Mouse (Mus musculus): ENCODE results near the gene Bicd1. TPM values are rescaled to one million over a fixed set of nuclear protein-coding genes. Genes with fewer than 3 reads are reported as not detected.
"Not testable (repeated sequence)": the region's sequence is repeated elsewhere in the genome, so short reads cannot be mapped to it uniquely, and the experiment has no call there.

Bicd1 gene
- polyA plus RNA-seq (2014; fragmentation: Nextera tagmentation; extraction: Ambion mirVana), result 8.3 and 10.2 TPM in 2 replicates

DNA sequence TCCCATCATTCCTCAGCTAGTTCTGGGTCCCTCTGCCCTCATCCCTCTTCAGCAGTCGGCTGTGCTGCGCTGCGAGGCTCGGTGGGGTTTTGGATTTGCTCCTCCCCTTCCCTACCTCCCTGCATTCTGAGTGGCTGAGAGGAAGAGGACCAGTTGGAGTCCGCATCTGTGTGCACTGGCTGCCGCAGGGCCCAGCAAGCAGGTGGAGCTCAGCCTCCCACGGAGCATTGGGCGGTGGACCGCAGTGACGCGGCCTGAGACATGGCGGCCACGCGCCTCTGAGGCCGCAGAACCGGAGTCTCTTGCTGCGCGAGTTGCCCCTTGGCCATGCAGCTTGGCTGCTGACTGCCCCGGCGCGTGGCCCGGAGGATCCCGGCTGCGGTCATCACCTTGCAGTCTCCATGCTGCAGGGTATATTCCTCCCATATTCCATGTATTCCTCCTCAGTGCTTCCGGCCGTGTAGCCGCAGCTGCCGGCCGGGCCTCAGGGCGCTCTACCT, at the start of gene Bicd1:
Gene Bicd1, plus strand, starts transcription at position 54 of the 500 bp plus-strand sequence.
- 0 out of 2 replicates have a peak, but pooled peaks cover 5% of the 10 kb centered on the region for H3K4me1 ChIP-seq (ENCODE audit: control insufficient read depth, insufficient read depth, low read length)
- H3K9me3 ChIP-seq (ENCODE audit: control insufficient read depth, low read length), result no peaks in the 10 kb centered on the region
- peak within 1 kb of the TSS; percentile 75 for H3K9ac ChIP-seq (ENCODE audit: low read depth, low read length)
- H3K27ac ChIP-seq (ENCODE audit: low read depth, low read length), result peak within 1 kb of the TSS; percentile 67; the same call in 1 of the 2 replicates
- no peaks in the 10 kb centered on the region for H3K36me3 ChIP-seq (ENCODE audit: control insufficient read depth, insufficient read depth, low read length)
- whole genome bisulfite sequencing, result under 1% methylated on average over 30 of the region's 30 CpGs
- ATAC-seq (ENCODE audit: low FRiP score, low TSS enrichment), result peak; percentile 100
- H3K4me2 ChIP-seq (replicated peaks; ENCODE audit: low read depth, low read length), result peak within 1 kb of the TSS; percentile 82
- peak within 1 kb of the TSS; percentile 65 for H3K4me3 ChIP-seq (ENCODE audit: low read length)
- no peaks in the 10 kb centered on the region for H3K27me3 ChIP-seq (ENCODE audit: control insufficient read depth, insufficient read depth, low read length)

- not testable (repeated sequence) for ATAC-seq (ENCODE audit: low FRiP score, low TSS enrichment); H3K27me3 ChIP-seq (ENCODE audit: control insufficient read depth, insufficient read depth, low read length); H3K9me3 ChIP-seq (ENCODE audit: control insufficient read depth, low read length); H3K27ac ChIP-seq (ENCODE audit: low read depth, low read length); H3K36me3 ChIP-seq (ENCODE audit: control insufficient read depth, insufficient read depth, low read length); H3K4me3 ChIP-seq (ENCODE audit: low read length); H3K4me2 ChIP-seq (replicated peaks; ENCODE audit: low read depth, low read length); H3K4me1 ChIP-seq (ENCODE audit: control insufficient read depth, insufficient read depth, low read length); H3K9ac ChIP-seq (ENCODE audit: low read depth, low read length)
- 93% methylated on average over 18 of the region's 20 CpGs for WGBS
Observed at GRCm38 (mm10) chr6:149362533-149362932, 46.2 kb upstream of the Bicd1 start.

GRCm38 (mm10) chr6:149365975-149366374, 42.7 kb upstream of the Bicd1 start:
- not testable (repeated sequence) for H3K4me2 ChIP-seq (replicated peaks; ENCODE audit: low read depth, low read length); H3K9me3 ChIP-seq (ENCODE audit: control insufficient read depth, low read length); H3K27me3 ChIP-seq (ENCODE audit: control insufficient read depth, insufficient read depth, low read length); H3K4me1 ChIP-seq (ENCODE audit: control insufficient read depth, insufficient read depth, low read length); H3K36me3 ChIP-seq (ENCODE audit: control insufficient read depth, insufficient read depth, low read length); H3K9ac ChIP-seq (ENCODE audit: low read depth, low read length); H3K4me3 ChIP-seq (ENCODE audit: low read length); H3K27ac ChIP-seq (ENCODE audit: low read depth, low read length)
- ATAC-seq (ENCODE audit: low FRiP score, low TSS enrichment), result peak; percentile 26; the same call in 1 of the 2 replicates
- 66% methylated on average over 2 of the region's 2 CpGs for WGBS

- H3K4me1 ChIP-seq (ENCODE audit: control insufficient read depth, insufficient read depth, low read length), result no peaks in the 10 kb centered on the region
- WGBS, result 78% methylated on average over 2 of the region's 2 CpGs
- no peak for ATAC-seq (ENCODE audit: low FRiP score, low TSS enrichment)
Observed at GRCm38 (mm10) chr6:149366403-149366802, 42.3 kb upstream of the Bicd1 start.

GRCm38 (mm10) chr6:149374986-149375457, 33.7 kb upstream of the Bicd1 start:
- no peak overlapping the region for H3K9ac ChIP-seq (ENCODE audit: low read depth, low read length)
- no peaks in the 10 kb centered on the region for H3K27me3 ChIP-seq (ENCODE audit: control insufficient read depth, insufficient read depth, low read length)
- peak; percentile 62; the same call in 1 of the 2 replicates for ATAC-seq (ENCODE audit: low FRiP score, low TSS enrichment)
- H3K4me1 ChIP-seq (ENCODE audit: control insufficient read depth, insufficient read depth, low read length), result no peaks in the 10 kb centered on the region
- no peak overlapping the region for H3K27ac ChIP-seq (ENCODE audit: low read depth, low read length)
- H3K36me3 ChIP-seq (ENCODE audit: control insufficient read depth, insufficient read depth, low read length), result no peaks in the 10 kb centered on the region
- no peak overlapping the region for H3K4me2 ChIP-seq (replicated peaks; ENCODE audit: low read depth, low read length)
- no peak overlapping the region for H3K4me3 ChIP-seq (ENCODE audit: low read length)
- 47% methylated on average over 2 of the region's 2 CpGs for WGBS
- no peaks in the 10 kb centered on the region for H3K9me3 ChIP-seq (ENCODE audit: control insufficient read depth, low read length)

More at GRCm38 (mm10) chr6:149366403-149366802, 42.3 kb upstream of the Bicd1 start:
- Histone ChIP-seq H3K9me3 (ENCODE audit: control insufficient read depth, low read length) (peaks cover 1% of the 10 kb centered on the region; the same call in 1 of the 2 replicates), H3K9ac (ENCODE audit: low read depth, low read length) (no peak overlapping the region), H3K36me3 (ENCODE audit: control insufficient read depth, insufficient read depth, low read length) (no peaks in the 10 kb centered on the region), H3K27ac (ENCODE audit: low read depth, low read length) (no peak overlapping the region), H3K4me2 (replicated peaks; ENCODE audit: low read depth, low read length) (no peak overlapping the region), H3K4me3 (ENCODE audit: low read length) (no peak overlapping the region), H3K27me3 (ENCODE audit: control insufficient read depth, insufficient read depth, low read length) (no peaks in the 10 kb centered on the region)

GRCm38 (mm10) chr6:149383531-149383930, 25.2 kb upstream of the Bicd1 start:
- no peak overlapping the region for H3K4me2 ChIP-seq (replicated peaks; ENCODE audit: low read depth, low read length)
- no peak for ATAC-seq (ENCODE audit: low FRiP score, low TSS enrichment)
- no peaks in the 10 kb centered on the region for H3K27me3 ChIP-seq (ENCODE audit: control insufficient read depth, insufficient read depth, low read length)
- H3K4me3 ChIP-seq (ENCODE audit: low read length), result no peak overlapping the region
- H3K36me3 ChIP-seq (ENCODE audit: control insufficient read depth, insufficient read depth, low read length), result no peaks in the 10 kb centered on the region
- H3K9ac ChIP-seq (ENCODE audit: low read depth, low read length), result no peak overlapping the region
- WGBS, result 83% methylated on average over 2 of the region's 2 CpGs
- H3K27ac ChIP-seq (ENCODE audit: low read depth, low read length), result no peak overlapping the region
- no peaks in the 10 kb centered on the region; the same call in 1 of the 2 replicates for H3K4me1 ChIP-seq (ENCODE audit: control insufficient read depth, insufficient read depth, low read length)
- no peaks in the 10 kb centered on the region for H3K9me3 ChIP-seq (ENCODE audit: control insufficient read depth, low read length)

DNA sequence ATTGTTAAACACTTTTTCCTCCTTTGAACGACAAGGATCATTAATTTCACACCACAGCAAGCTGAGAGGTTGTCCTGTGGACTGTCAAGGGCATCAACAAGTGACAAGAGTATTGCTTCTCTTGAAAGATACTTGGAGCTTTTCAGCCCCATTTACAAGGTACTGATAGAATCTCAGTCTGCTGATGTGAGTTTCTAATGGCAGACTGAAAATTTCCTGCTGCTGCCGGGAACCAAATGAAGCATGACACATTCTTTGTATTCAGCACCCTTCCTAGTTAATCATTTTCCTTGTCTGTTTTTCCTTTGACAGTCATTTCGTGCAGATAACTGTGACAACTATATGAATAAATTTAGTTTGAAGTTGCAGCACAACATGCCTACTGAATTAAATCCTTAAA, 22.3 kb upstream of the Bicd1 start:
- Histone ChIP-seq H3K4me3 (ENCODE audit: low read length) (no peak overlapping the region), H3K9me3 (ENCODE audit: control insufficient read depth, low read length) (no peaks in the 10 kb centered on the region), H3K27me3 (ENCODE audit: control insufficient read depth, insufficient read depth, low read length) (no peaks in the 10 kb centered on the region), H3K9ac (ENCODE audit: low read depth, low read length) (no peak overlapping the region), H3K4me1 (ENCODE audit: control insufficient read depth, insufficient read depth, low read length) (no peaks in the 10 kb centered on the region; the same call in 1 of the 2 replicates), H3K4me2 (replicated peaks; ENCODE audit: low read depth, low read length) (no peak overlapping the region), H3K36me3 (ENCODE audit: control insufficient read depth, insufficient read depth, low read length) (no peaks in the 10 kb centered on the region), H3K27ac (ENCODE audit: low read depth, low read length) (no peak overlapping the region)
- ATAC-seq (ENCODE audit: low FRiP score, low TSS enrichment), result peak; percentile 75; the same call in 1 of the 2 replicates
- WGBS, result 8% methylated on average over 3 of the region's 3 CpGs

DNA sequence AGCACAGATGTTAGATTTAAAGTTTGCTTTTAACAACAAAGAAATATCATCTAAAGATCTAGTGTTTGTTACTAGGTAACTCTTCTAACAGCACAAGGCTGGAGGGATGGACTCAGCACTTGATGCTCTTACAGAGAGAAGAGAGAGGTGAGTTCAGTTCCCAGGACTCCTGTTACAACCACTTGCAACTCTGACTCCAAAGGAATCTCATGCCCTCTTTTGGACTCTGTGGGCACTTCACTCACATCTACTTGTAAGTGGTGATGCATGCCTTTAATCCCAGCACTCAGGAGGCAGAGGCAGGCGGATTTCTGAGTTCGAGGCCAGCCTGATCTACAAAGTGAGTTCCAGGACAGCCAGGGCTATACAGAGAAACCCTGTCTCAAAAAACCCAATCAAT, 19.1 kb upstream of the Bicd1 start:
- 84% methylated on average over 2 of the region's 2 CpGs for WGBS
- not testable (repeated sequence) for ATAC-seq (ENCODE audit: low FRiP score, low TSS enrichment); H3K27me3 ChIP-seq (ENCODE audit: control insufficient read depth, insufficient read depth, low read length)

GRCm38 (mm10) chr6:149399396-149399795, 9.3 kb upstream of the Bicd1 start:
- no peak for ATAC-seq (ENCODE audit: low FRiP score, low TSS enrichment)
- Histone ChIP-seq H3K36me3 (ENCODE audit: control insufficient read depth, insufficient read depth, low read length) (no peaks in the 10 kb centered on the region), H3K27ac (ENCODE audit: low read depth, low read length) (no peak overlapping the region), H3K27me3 (ENCODE audit: control insufficient read depth, insufficient read depth, low read length) (no peaks in the 10 kb centered on the region), H3K9me3 (ENCODE audit: control insufficient read depth, low read length) (no peaks in the 10 kb centered on the region), H3K9ac (ENCODE audit: low read depth, low read length) (no peak overlapping the region), H3K4me2 (replicated peaks; ENCODE audit: low read depth, low read length) (no peak overlapping the region), H3K4me3 (ENCODE audit: low read length) (no peak overlapping the region), H3K4me1 (ENCODE audit: control insufficient read depth, insufficient read depth, low read length) (no peaks in the 10 kb centered on the region)

More for the DNA sequence above, 19.1 kb upstream of the Bicd1 start:
- not testable (repeated sequence) for H3K4me3 ChIP-seq (ENCODE audit: low read length); H3K9ac ChIP-seq (ENCODE audit: low read depth, low read length); H3K4me1 ChIP-seq (ENCODE audit: control insufficient read depth, insufficient read depth, low read length); H3K36me3 ChIP-seq (ENCODE audit: control insufficient read depth, insufficient read depth, low read length); H3K4me2 ChIP-seq (replicated peaks; ENCODE audit: low read depth, low read length); H3K9me3 ChIP-seq (ENCODE audit: control insufficient read depth, low read length); H3K27ac ChIP-seq (ENCODE audit: low read depth, low read length)
